ENCODE assay signal across 8 mouse cellular contexts in the genomic region with DNA sequence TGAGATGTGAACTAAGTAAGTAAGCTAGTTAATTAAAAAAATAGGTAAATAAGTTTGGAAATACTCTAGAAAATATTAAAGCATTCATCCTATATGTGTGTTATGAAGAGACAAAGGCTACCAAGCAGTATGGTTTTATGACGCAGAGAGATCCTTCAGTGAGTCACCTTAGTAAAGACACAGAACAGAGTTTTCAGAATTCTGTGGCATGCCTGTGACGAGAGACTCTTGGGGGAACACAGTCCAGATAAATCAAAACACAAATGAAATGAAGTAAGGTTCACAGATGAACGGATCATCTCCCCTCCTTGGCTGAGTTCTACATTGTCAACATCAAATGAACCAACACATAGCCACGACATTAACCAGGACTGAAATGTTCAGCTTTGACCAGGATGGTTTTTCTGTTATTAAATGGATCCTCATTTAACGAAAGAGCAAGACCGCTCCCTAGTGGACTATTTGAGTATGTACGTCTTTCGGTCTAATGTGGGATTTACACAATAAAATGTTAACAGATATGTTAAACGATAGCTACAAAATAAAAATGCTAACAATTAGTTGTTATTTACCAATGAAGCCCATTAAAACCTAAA.
DNase-seq lines count a peak whose midpoint lies in the region; ATAC-seq and TF ChIP-seq lines count a peak whose summit lies in the region.

No protein-coding gene starts in this region.

- no peak overlapping the region for H3K4me2 ChIP-seq in heart, embryonic 11.5 days
- H3K4me2 ChIP-seq in midbrain, embryonic 13.5 days (replicated peaks) = no peak overlapping the region

- H3K27ac ChIP-seq in heart, embryonic 11.5 days (ENCODE audit: low read depth, low read length) = no peak overlapping the region
- no peak overlapping the region for H3K27ac ChIP-seq in ES-Bruce4 (ENCODE audit: insufficient read depth, low read length)
- no peak overlapping the region for H3K27ac ChIP-seq in cortical plate, adult 2 months (ENCODE audit: insufficient read depth, low read length)
- no peak overlapping the region for H3K27ac ChIP-seq in midbrain, embryonic 13.5 days

- no peak for TF ChIP-seq EP300 in ES-Bruce4 (IDR thresholded peaks at IDR 0.05; ENCODE audit: insufficient read depth, low read depth, low read length)

- WGBS in heart, embryonic 11.5 days (ENCODE audit: insufficient replicate concordance) = 23% methylated on average over 9 of the region's 9 CpGs
- WGBS in midbrain, embryonic 13.5 days = 26% methylated on average over 9 of the region's 9 CpGs

- no peak overlapping the region for H3K9ac ChIP-seq in heart, embryonic 11.5 days (ENCODE audit: low read depth, low read length)
- H3K9ac ChIP-seq in ES-Bruce4 (ENCODE audit: low read depth, poor library complexity, severe bottlenecking) = no peak overlapping the region
- no peak overlapping the region for H3K9ac ChIP-seq in midbrain, embryonic 13.5 days (replicated peaks)

- ATAC-seq in heart, embryonic 11.5 days (replicated peaks; ENCODE audit: insufficient number of reproducible peaks, low FRiP score, low TSS enrichment) = no peak
- peak; percentile 62; the same call in 1 of the 2 replicates for ATAC-seq in midbrain, embryonic 13.5 days
- no peak for ATAC-seq in erythroid progenitor cell, adult 5-6 weeks (replicated peaks; ENCODE audit: low FRiP score, poor library complexity, severe bottlenecking)

- TF ChIP-seq CTCF in ES-Bruce4 (IDR thresholded peaks at IDR 0.05; ENCODE audit: low read depth, low read length) = peak; percentile 18
- TF ChIP-seq CTCF in cortical plate, adult 2 months (IDR thresholded peaks at IDR 0.05; ENCODE audit: extremely low read depth, insufficient read depth, low read length) = peak; percentile 22

- DNase-seq in heart, postnatal 4 days = peak; percentile 15
- peak; percentile 11 for DNase-seq in induced T-regulatory cell, adult 2 months (ENCODE audit: low read depth)
- DNase-seq in spleen, postnatal 36 days (ENCODE audit: low spot score in 2 of 2) = no peak

- H3K27me3 ChIP-seq in heart, embryonic 11.5 days (ENCODE audit: control insufficient read depth, insufficient read depth, low read length) = no peaks in the 10 kb centered on the region
- H3K27me3 ChIP-seq in ES-Bruce4 (ENCODE audit: control insufficient read depth, insufficient read depth, low read length, poor library complexity, severe bottlenecking) = no peaks in the 10 kb centered on the region
- H3K27me3 ChIP-seq in midbrain, embryonic 13.5 days = no peaks in the 10 kb centered on the region

- no peak overlapping the region for H3K4me3 ChIP-seq in heart, embryonic 11.5 days (ENCODE audit: low read depth, low read length)
- no peak overlapping the region for H3K4me3 ChIP-seq in ES-Bruce4 (ENCODE audit: low read depth, low read length)
- H3K4me3 ChIP-seq in cortical plate, adult 2 months (ENCODE audit: insufficient read depth, low read length) = no peak overlapping the region
- H3K4me3 ChIP-seq in midbrain, embryonic 13.5 days (replicated peaks) = no peak overlapping the region

- no peaks in the 10 kb centered on the region for H3K4me1 ChIP-seq in heart, embryonic 11.5 days (ENCODE audit: control insufficient read depth, insufficient read depth, low read length)
- H3K4me1 ChIP-seq in ES-Bruce4 (ENCODE audit: control insufficient read depth, insufficient read depth, low read length) = peaks cover 1% of the 10 kb centered on the region
- no peaks in the 10 kb centered on the region for H3K4me1 ChIP-seq in cortical plate, adult 2 months (ENCODE audit: control insufficient read depth, insufficient read depth, low read length)
- no peaks in the 10 kb centered on the region for H3K4me1 ChIP-seq in midbrain, embryonic 13.5 days (replicated peaks)

- TF ChIP-seq POLR2A in ES-Bruce4 (IDR thresholded peaks at IDR 0.05; ENCODE audit: insufficient read depth, low read length) = no peak
- no peak for TF ChIP-seq POLR2A in cortical plate, adult 2 months (IDR thresholded peaks at IDR 0.05; ENCODE audit: extremely low read depth, insufficient read depth, low read length)

- H3K9me3 ChIP-seq in heart, embryonic 11.5 days (replicated peaks; ENCODE audit: control insufficient read depth, low read length) = no peaks in the 10 kb centered on the region
- no peaks in the 10 kb centered on the region for H3K9me3 ChIP-seq in ES-Bruce4 (replicated peaks; ENCODE audit: control insufficient read depth, insufficient read depth, low read length, poor library complexity, severe bottlenecking)
- no peaks in the 10 kb centered on the region for H3K9me3 ChIP-seq in midbrain, embryonic 13.5 days

- H3K36me3 ChIP-seq in heart, embryonic 11.5 days (ENCODE audit: control insufficient read depth, insufficient read depth, low read length) = no peaks in the 10 kb centered on the region
- no peaks in the 10 kb centered on the region for H3K36me3 ChIP-seq in ES-Bruce4 (ENCODE audit: control insufficient read depth, insufficient read depth, low read length, poor library complexity, severe bottlenecking)
- H3K36me3 ChIP-seq in midbrain, embryonic 13.5 days = no peaks in the 10 kb centered on the region

Comparison
In these comparisons a context has a peak if more than half of its experiments do, and no peak if none do; other contexts are left out.
1. DNase-seq: peak in heart, postnatal 4 days (single experiment) and induced T-regulatory cell, adult 2 months (single experiment); none in spleen, postnatal 36 days (0 of 2).